Mouse (Mus musculus) cerebellum, adult 2 months (tissue): ENCODE measurements at regions not wholly inside any gene's neighbourhood (a gene's known extent, or its start where the extent isn't known, plus 50 kb on each side); places are given as distances from the start of the nearest gene placed in this dataset.
"Not testable (repeated sequence)": the region's sequence is repeated elsewhere in the genome, so short reads cannot be mapped to it uniquely, and the experiment has no call there.

Experiments
- DNase-seq, 2 experiments: peaks; one replicate each; pipeline ENCODE4 v3.0.0; 2021
- H3K27ac ChIP-seq: fragments of 200-500 bp; 2 replicates; pipeline ENCODE4 v1.5.1; 2012; ENCODE audit warnings: low read length, control low read depth, inconsistent platforms; ENCODE audit not compliant: insufficient read depth
- H3K27me3 ChIP-seq: fragments of 200-500 bp; 2 replicates; pipeline ENCODE4 v1.6.1; 2012; ENCODE audit warnings: inconsistent platforms, mild to moderate bottlenecking, low read length, moderate library complexity; ENCODE audit not compliant: control insufficient read depth, insufficient read depth
- H3K4me1 ChIP-seq: fragments of 200-500 bp; 2 replicates; pipeline ENCODE4 v1.6.1; 2011; ENCODE audit warnings: low read length; ENCODE audit not compliant: control insufficient read depth, insufficient read depth
- H3K4me3 ChIP-seq: fragments of 200-500 bp; replicated peaks from 2 replicates; pipeline ENCODE3; 2011; ENCODE audit warnings: mild to moderate bottlenecking, low read depth, low read length, control low read depth; ENCODE audit not compliant: insufficient read depth
- CTCF ChIP-seq: fragments of 200-500 bp; IDR thresholded peaks from 2 replicates; pipeline ENCODE4 v1.5.1; 2011; ENCODE audit warnings: low read depth, mild to moderate bottlenecking, control low read depth, low read length, moderate library complexity, borderline replicate concordance; ENCODE audit not compliant: insufficient read depth
- POLR2A ChIP-seq: fragments of 200-500 bp; IDR thresholded peaks from 2 replicates; pipeline ENCODE4 v1.6.1; 2011; ENCODE audit warnings: low read length, control low read depth, borderline replicate concordance; ENCODE audit not compliant: insufficient read depth
- WGBS: fragments of 180-500 bp; shearing (Covaris S2); methylation state at CpG from one replicate; pipeline ENCODE4 v1.1.7; 2018; 5-methylcytosine and 5-hydroxymethylcytosine counted together

- Histone ChIP-seq H3K27me3 (no peaks in the 10 kb centered on the region), H3K4me1 (no peaks in the 10 kb centered on the region), H3K27ac (no peak overlapping the region), H3K4me3 (no peak overlapping the region)
- DNase-seq: no peak
- 70% methylated on average over 4 of the region's 4 CpGs for WGBS
- TF ChIP-seq POLR2A: no peak
- no peak for TF ChIP-seq CTCF
Measured at GRCm38 (mm10) chr11:28993270-28993847, 137.2 kb upstream of the Pnpt1 start.

GRCm38 (mm10) chr11:28998314-28999106 lies 132.0 kb upstream of the Pnpt1 start:
- Histone ChIP-seq H3K27ac (no peak overlapping the region), H3K27me3 (no peaks in the 10 kb centered on the region), H3K4me3 (no peak overlapping the region), H3K4me1 (no peaks in the 10 kb centered on the region)
- DNase-seq: no peak
- WGBS: 86% methylated on average over 3 of the region's 3 CpGs
- TF ChIP-seq POLR2A (no peak), CTCF (no peak)

GRCm38 (mm10) chr11:28999196-28999595 lies 131.3 kb upstream of the Pnpt1 start:
- Histone ChIP-seq H3K27ac (no peak overlapping the region), H3K27me3 (no peaks in the 10 kb centered on the region), H3K4me3 (no peak overlapping the region), H3K4me1 (no peaks in the 10 kb centered on the region)
- TF ChIP-seq POLR2A: no peak
- TF ChIP-seq CTCF: no peak
- WGBS: 87% methylated on average over 1 of the region's 1 CpGs
- DNase-seq: no peak

GRCm38 (mm10) chr11:28999620-29000019 lies 130.9 kb upstream of the Pnpt1 start:
- H3K4me3 ChIP-seq: no peak overlapping the region
- no peak overlapping the region for H3K27ac ChIP-seq
- no peak for TF ChIP-seq POLR2A
- no peak for TF ChIP-seq CTCF
- H3K4me1 ChIP-seq: no peaks in the 10 kb centered on the region
- 84% methylated on average over 3 of the region's 3 CpGs for WGBS
- no peak for DNase-seq
- H3K27me3 ChIP-seq: no peaks in the 10 kb centered on the region

GRCm38 (mm10) chr11:29000212-29000611 lies 130.3 kb upstream of the Pnpt1 start:
- Histone ChIP-seq H3K27me3 (no peaks in the 10 kb centered on the region), H3K4me3 (no peak overlapping the region), H3K4me1 (no peaks in the 10 kb centered on the region), H3K27ac (no peak overlapping the region)
- TF ChIP-seq POLR2A: no peak
- no peak for TF ChIP-seq CTCF
- WGBS: 78% methylated on average over 2 of the region's 2 CpGs
- no peak for DNase-seq

- peak in 1 of 2 experiments; percentile 1 for DNase-seq
- Histone ChIP-seq H3K27ac (no peak overlapping the region), H3K4me1 (no peaks in the 10 kb centered on the region), H3K27me3 (no peaks in the 10 kb centered on the region), H3K4me3 (no peak overlapping the region)
- TF ChIP-seq CTCF (no peak), POLR2A (no peak)
- 24% methylated on average over 1 of the region's 1 CpGs for WGBS
Measured at GRCm38 (mm10) chr11:29017406-29017805, 113.1 kb upstream of the Pnpt1 start.

- H3K4me1 ChIP-seq: no peaks in the 10 kb centered on the region
- H3K27me3 ChIP-seq: no peaks in the 10 kb centered on the region
- no peak for TF ChIP-seq POLR2A
- no peak overlapping the region for H3K4me3 ChIP-seq
- no peak for DNase-seq
- H3K27ac ChIP-seq: no peak overlapping the region
Measured at GRCm38 (mm10) chr11:29040817-29041216, 89.7 kb upstream of the Pnpt1 start.

GRCm38 (mm10) chr11:29047985-29048610 lies 82.4 kb upstream of the Pnpt1 start:
- not testable (repeated sequence) for H3K27me3 ChIP-seq, DNase-seq, H3K4me1 ChIP-seq, H3K4me3 ChIP-seq, H3K27ac ChIP-seq
- WGBS: 30% methylated on average over 1 of the region's 1 CpGs
